Mouse (Mus musculus) lung, adult 2 months (tissue): ENCODE results near the gene Tmem150c.

Source experiments
- CTCF ChIP-seq: fragments of 200-500 bp; IDR thresholded peaks from 2 replicates; pipeline ENCODE4 v1.5.1; 2011; ENCODE audit warnings: mild to moderate bottlenecking, low read length, control low read depth; ENCODE audit not compliant: insufficient read depth
- POLR2A ChIP-seq: fragments of 200-500 bp; IDR thresholded peaks from 2 replicates; pipeline ENCODE4 v1.6.1; 2011; ENCODE audit warnings: low read depth, mild to moderate bottlenecking, control low read depth, low read length, borderline replicate concordance; ENCODE audit errors: extremely low read depth

- TF ChIP-seq CTCF = no peak
- TF ChIP-seq POLR2A = no peak
Observed at GRCm38 (mm10) chr5:100121170-100121569, 38.4 kb downstream of the Tmem150c start.
